Mouse (Mus musculus) liver (tissue): ENCODE measurements around the gene Ppm1m.
A peak's percentile ranks its signal among the peaks of the same experiment; 100 is the strongest.

Experiments used
- DNase-seq: peaks from one replicate; pipeline ENCODE4 v3.0.0-alpha.2; 2020; ENCODE audit warnings: mixed read lengths

The Ppm1m gene

GRCm38 (mm10) chr9:106199535-106200272 is at the start of gene Ppm1m:
Gene Ppm1m (minus strand): TSS chr9:106199746.
- DNase-seq = no peak

- DNase-seq = no peak
These were observed 43.4 kb upstream of the Ppm1m start for GRCm38 (mm10) chr9:106242813-106243488.

GRCm38 (mm10) chr9:106241541-106242164 is 42.1 kb upstream of the Ppm1m start:
- DNase-seq = no peak

- DNase-seq = no peak
These were observed 38.3 kb upstream of the Ppm1m start for GRCm38 (mm10) chr9:106237878-106238277.

- DNase-seq = no peak
These were observed 37.9 kb upstream of the Ppm1m start for GRCm38 (mm10) chr9:106237401-106237800.

GRCm38 (mm10) chr9:106236818-106237211 is 37.3 kb upstream of the Ppm1m start:
- no peak for DNase-seq

GRCm38 (mm10) chr9:106236156-106236817 is 36.7 kb upstream of the Ppm1m start:
- DNase-seq = no peak

- no peak for DNase-seq
These were observed 35.8 kb upstream of the Ppm1m start for GRCm38 (mm10) chr9:106235194-106235830.

GRCm38 (mm10) chr9:106233953-106234352 is 34.4 kb upstream of the Ppm1m start:
- DNase-seq = no peak

GRCm38 (mm10) chr9:106232956-106233355 is 33.4 kb upstream of the Ppm1m start:
- no peak for DNase-seq

- DNase-seq = no peak
These were observed 32.3 kb upstream of the Ppm1m start for GRCm38 (mm10) chr9:106231816-106232215.

- no peak for DNase-seq
These were observed 31.7 kb upstream of the Ppm1m start for GRCm38 (mm10) chr9:106231220-106231619.

- no peak for DNase-seq
These were observed 31.2 kb upstream of the Ppm1m start for GRCm38 (mm10) chr9:106230734-106231106.

GRCm38 (mm10) chr9:106230051-106230733 is 30.6 kb upstream of the Ppm1m start:
- peak; percentile 43 for DNase-seq

GRCm38 (mm10) chr9:106227790-106228429 is 28.4 kb upstream of the Ppm1m start:
- no peak for DNase-seq

- no peak for DNase-seq
These were observed 26.7 kb upstream of the Ppm1m start for GRCm38 (mm10) chr9:106226151-106226682.

GRCm38 (mm10) chr9:106225469-106226150 is 26.1 kb upstream of the Ppm1m start:
- DNase-seq = no peak

- DNase-seq = no peak
These were observed 23.4 kb upstream of the Ppm1m start for GRCm38 (mm10) chr9:106222994-106223393.

- DNase-seq = no peak
These were observed 22.8 kb upstream of the Ppm1m start, which contains the start of gene Tlr9 for GRCm38 (mm10) chr9:106222261-106222851. Gene Tlr9 (plus strand): TSS chr9:106222598.

GRCm38 (mm10) chr9:106220894-106221523 is 21.5 kb upstream of the Ppm1m start:
- DNase-seq = no peak
